In the genomic region with DNA sequence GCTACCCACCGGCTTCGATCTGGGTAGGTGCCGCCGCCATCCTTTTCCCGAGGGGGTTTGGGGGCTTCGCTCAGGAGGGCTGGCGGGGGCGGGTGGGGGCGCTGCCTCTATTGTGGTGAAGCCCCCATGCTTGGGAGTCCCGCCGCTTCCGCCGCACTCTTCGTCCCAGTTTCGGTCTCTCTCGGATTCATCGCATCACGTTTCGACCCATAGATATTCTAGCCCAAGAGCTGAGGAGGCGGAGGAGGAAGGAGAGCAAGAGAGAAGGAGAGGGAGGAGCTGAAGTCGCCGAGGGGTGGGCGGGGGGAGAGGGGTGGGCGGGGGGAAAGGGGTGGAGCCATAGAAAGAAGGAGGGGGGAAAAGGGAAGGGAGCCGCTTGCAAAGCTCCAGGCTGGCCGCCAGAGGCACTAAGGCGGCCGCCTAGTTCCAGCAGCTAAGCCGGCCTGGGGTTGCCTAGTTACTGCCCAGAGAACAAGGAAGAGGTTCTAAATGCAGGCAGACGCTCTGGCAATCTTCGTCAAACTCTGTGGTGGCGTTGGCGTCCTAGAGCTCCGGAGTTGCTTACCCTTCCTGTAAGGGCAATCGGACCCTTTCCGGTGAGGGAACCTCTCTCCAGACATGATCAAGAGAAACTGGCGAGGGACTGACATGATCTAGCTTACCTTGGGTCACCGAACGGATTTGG, we compare ENCODE assay signal across 7 mouse cellular contexts. TPM values are rescaled to one million over a fixed set of nuclear protein-coding genes. Genes with fewer than 3 reads are reported as not detected.
DNase-seq lines count a peak whose midpoint lies in the region; ATAC-seq lines count a peak whose summit lies in the region.

Brwd3 (minus strand) TSS at position 283 of the 685 bp plus-strand sequence.

- no peaks in the 10 kb centered on the region for H3K4me1 ChIP-seq in intestine, embryonic 16.5 days (ENCODE audit: control insufficient read depth, insufficient read depth, low read length)
- no peaks in the 10 kb centered on the region for H3K4me1 ChIP-seq in midbrain, embryonic 11.5 days (ENCODE audit: control insufficient read depth, insufficient read depth, low read length)

- peak within 1 kb of the TSS; percentile 73 for H3K9ac ChIP-seq in intestine, embryonic 16.5 days (ENCODE audit: low read depth, low read length)
- peak within 1 kb of the TSS; percentile 64 for H3K9ac ChIP-seq in midbrain, embryonic 11.5 days (ENCODE audit: low read length)

- peak within 1 kb of the TSS; percentile 51 for H3K4me2 ChIP-seq in intestine, embryonic 16.5 days (ENCODE audit: low read depth, low read length)
- H3K4me2 ChIP-seq in midbrain, embryonic 11.5 days, result peak within 1 kb of the TSS; percentile 48

- H3K9me3 ChIP-seq in intestine, embryonic 16.5 days (ENCODE audit: control insufficient read depth, low read length), result no peaks in the 10 kb centered on the region
- H3K9me3 ChIP-seq in midbrain, embryonic 11.5 days (ENCODE audit: control insufficient read depth, low read length), result no peaks in the 10 kb centered on the region

- peak; percentile 97 for ATAC-seq in intestine, embryonic 16.5 days
- peak; percentile 94 for ATAC-seq in midbrain, embryonic 11.5 days (ENCODE audit: low FRiP score)

- no peaks in the 10 kb centered on the region for H3K36me3 ChIP-seq in intestine, embryonic 16.5 days (ENCODE audit: control insufficient read depth, insufficient read depth, low read length)
- no peaks in the 10 kb centered on the region for H3K36me3 ChIP-seq in midbrain, embryonic 11.5 days (ENCODE audit: control insufficient read depth, insufficient read depth, low read length)

- peak within 1 kb of the TSS; percentile 65 for H3K4me3 ChIP-seq in intestine, embryonic 16.5 days (ENCODE audit: low read length)
- peak within 1 kb of the TSS; percentile 49 for H3K4me3 ChIP-seq in midbrain, embryonic 11.5 days (ENCODE audit: low read depth, low read length)

- WGBS in intestine, embryonic 16.5 days, result 12% methylated on average over 38 of the region's 39 CpGs
- WGBS in midbrain, embryonic 11.5 days, result 17% methylated on average over 34 of the region's 39 CpGs

- H3K27me3 ChIP-seq in intestine, embryonic 16.5 days (replicated peaks; ENCODE audit: control insufficient read depth, insufficient read depth, low read length), result no peaks in the 10 kb centered on the region
- H3K27me3 ChIP-seq in midbrain, embryonic 11.5 days (ENCODE audit: control insufficient read depth, insufficient read depth, low read length), result no peaks in the 10 kb centered on the region

- H3K27ac ChIP-seq in intestine, embryonic 16.5 days (ENCODE audit: low read length), result peak within 1 kb of the TSS; percentile 85
- H3K27ac ChIP-seq in midbrain, embryonic 11.5 days (ENCODE audit: low read depth, low read length), result peak within 1 kb of the TSS; percentile 51; the same call in 1 of the 2 replicates

- DNase-seq in adrenal gland, adult 2 months, result peak; percentile 90
- DNase-seq in embryo, embryonic 11.5 days (ENCODE audit: low read depth, low spot score), result peak; percentile 57
- DNase-seq in gastrocnemius, postnatal 36 days, result peak; percentile 61 to 77
- peak; percentile 75 to 82 for DNase-seq in left cerebral cortex, postnatal 36 days (ENCODE audit: low spot score in 2 of 2)
- DNase-seq in midbrain, embryonic 11.5 days (ENCODE audit: low spot score, missing footprints), result peak; percentile 90
- DNase-seq in skeletal muscle tissue, adult 2 months (ENCODE audit: low read depth, low spot score), result peak; percentile 95

- intact Hi-C loops in gastrocnemius, postnatal 36 days (cut with DNase I), result loop anchor here (10.0 kb wide), 1 partner anchor 181 kb away; the partner anchor contains the start of gene Hmgn5
- intact Hi-C loops in left cerebral cortex, postnatal 36 days (cut with DNase I), result loop anchor here (5.0 to 10.0 kb wide), 2 partner anchors 261 to 1037 kb away; partner anchors contain the start of gene Sh3bgrl

RNA-seq across cellular contexts. Expression of gene Brwd3, which starts in this region (rescaled TPM):
- total RNA-seq in adrenal gland, adult 2 months (2021), result 1 to 10 TPM; 6.3 to 9.2 TPM
- polyA plus RNA-seq in adrenal gland, adult 2 months (2012; rRNA removed), result 0.16 and 0.17 TPM in 2 replicates
- total RNA-seq in gastrocnemius, postnatal 36 days (2021), result 1 to 10 TPM; 2.9 to 3.4 TPM
- 1.9 and 2.3 TPM in 2 replicates for polyA plus RNA-seq in intestine, embryonic 16.5 days (2015; fragmentation: Nextera tagmentation; extraction: Ambion mirVana)
- 10 to 100 TPM in 1 of 2 experiments, 1 to 10 TPM in 1; 9.3 to 13.4 TPM for total RNA-seq in left cerebral cortex, postnatal 36 days (2021)
- polyA plus RNA-seq in midbrain, embryonic 11.5 days (2014; fragmentation: Nextera tagmentation; extraction: Ambion mirVana), result 4.8 and 4.9 TPM in 2 replicates

Comparison
In these comparisons a context has a peak if more than half of its experiments do, and no peak if none do; other contexts are left out.
1. Peak in every context shown above with its lines: DNase-seq, ATAC-seq, H3K4me3 ChIP-seq and H3K27ac ChIP-seq.